Mouse (Mus musculus): Measurements from ENCODE around the gene Cdc123. TPM values are rescaled to one million over a fixed set of nuclear protein-coding genes. Genes with fewer than 3 reads are reported as not detected.

Gene Cdc123
- polyA plus RNA-seq, 1 experiment from 2014 or later, result 207 TPM

DNA sequence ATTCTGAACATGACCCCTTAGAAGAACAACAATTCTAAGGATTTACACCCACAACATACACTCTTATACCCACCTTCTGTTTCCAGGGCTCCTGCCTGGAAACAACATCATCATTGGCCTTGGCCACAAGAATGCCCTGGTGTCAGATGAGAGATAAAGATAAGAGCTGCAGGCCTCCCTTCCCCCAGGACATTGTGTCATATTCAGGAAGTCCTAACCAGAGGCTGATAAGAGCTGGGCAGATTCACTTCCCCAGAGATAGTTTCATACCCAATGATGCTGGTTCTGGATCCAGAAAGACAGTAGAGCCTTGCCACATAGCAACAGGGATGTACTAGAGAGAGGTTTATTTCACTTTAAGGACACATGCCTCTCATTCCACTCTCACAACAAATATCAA is 75.3 kb downstream of the Cdc123 start:
- H3K4me2 ChIP-seq, result no peak overlapping the region
- no peak for ATAC-seq (ENCODE audit: insufficient number of reproducible peaks, low FRiP score)
- no peak overlapping the region for H3K4me3 ChIP-seq
- H3K36me3 ChIP-seq, result no peaks in the 10 kb centered on the region
- no peaks in the 10 kb centered on the region for H3K4me1 ChIP-seq (replicated peaks)
- H3K27ac ChIP-seq (ENCODE audit: poor library complexity, severe bottlenecking), result no peak overlapping the region
- H3K9ac ChIP-seq, result no peak overlapping the region
- H3K27me3 ChIP-seq (replicated peaks), result no peaks in the 10 kb centered on the region
- H3K9me3 ChIP-seq (replicated peaks), result no peaks in the 10 kb centered on the region

DNA sequence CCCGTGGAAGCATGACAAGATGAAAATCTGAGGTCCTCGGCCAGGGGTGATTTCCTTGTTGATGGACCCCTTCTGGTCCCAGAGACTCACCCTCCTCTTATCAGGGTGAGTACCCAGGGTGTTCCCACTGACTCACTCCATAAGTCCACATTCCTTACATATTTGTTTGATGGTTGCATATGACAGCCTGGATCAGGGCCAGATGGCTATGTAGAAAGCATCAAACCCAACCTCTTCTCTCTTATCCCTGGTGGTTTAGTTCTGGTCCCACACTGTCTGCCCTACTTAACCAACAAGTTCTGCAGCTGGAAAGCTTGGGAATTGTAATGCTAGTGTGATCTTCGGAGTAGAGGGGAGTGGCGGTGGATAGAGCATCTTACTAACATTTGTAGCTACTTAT is 76.0 kb downstream of the Cdc123 start:
- Histone ChIP-seq H3K27me3 (replicated peaks) (no peaks in the 10 kb centered on the region), H3K27ac (ENCODE audit: poor library complexity, severe bottlenecking) (no peak overlapping the region), H3K4me2 (no peak overlapping the region), H3K4me3 (no peak overlapping the region), H3K9me3 (replicated peaks) (no peaks in the 10 kb centered on the region), H3K4me1 (replicated peaks) (no peaks in the 10 kb centered on the region), H3K36me3 (no peaks in the 10 kb centered on the region), H3K9ac (no peak overlapping the region)
- ATAC-seq (ENCODE audit: insufficient number of reproducible peaks, low FRiP score), result no peak
- 72% methylated on average over 4 of the region's 4 CpGs for WGBS

DNA sequence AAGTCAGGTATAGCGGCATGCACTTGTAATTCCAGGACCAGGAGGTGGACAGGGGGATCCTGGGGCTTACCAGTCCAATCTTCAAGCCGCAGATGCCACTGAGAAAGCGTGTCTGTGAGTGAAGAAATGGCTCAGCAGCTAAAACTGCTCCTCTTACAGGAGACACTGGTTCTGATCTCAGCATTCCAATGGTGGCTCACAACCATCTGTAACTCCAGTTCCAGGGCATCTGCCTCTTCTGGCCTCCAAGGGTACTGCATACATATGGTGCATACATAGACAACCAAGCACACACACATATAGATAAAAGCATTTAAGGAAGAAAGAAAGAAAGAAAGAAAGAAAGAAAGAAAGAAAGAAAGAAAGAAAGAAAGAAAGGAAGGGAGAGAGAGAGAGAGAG is 82.9 kb downstream of the Cdc123 start:
- H3K4me3 ChIP-seq, result no peak overlapping the region
- no peak overlapping the region for H3K27ac ChIP-seq (ENCODE audit: poor library complexity, severe bottlenecking)
- H3K36me3 ChIP-seq, result no peaks in the 10 kb centered on the region
- H3K9me3 ChIP-seq (replicated peaks), result no peaks in the 10 kb centered on the region
- H3K9ac ChIP-seq, result no peak overlapping the region
- no peaks in the 10 kb centered on the region for H3K4me1 ChIP-seq (replicated peaks)
- ATAC-seq (ENCODE audit: insufficient number of reproducible peaks, low FRiP score), result no peak
- H3K27me3 ChIP-seq (replicated peaks), result no peaks in the 10 kb centered on the region
- no peak overlapping the region for H3K4me2 ChIP-seq
- WGBS, result 94% methylated on average over 3 of the region's 3 CpGs

DNA sequence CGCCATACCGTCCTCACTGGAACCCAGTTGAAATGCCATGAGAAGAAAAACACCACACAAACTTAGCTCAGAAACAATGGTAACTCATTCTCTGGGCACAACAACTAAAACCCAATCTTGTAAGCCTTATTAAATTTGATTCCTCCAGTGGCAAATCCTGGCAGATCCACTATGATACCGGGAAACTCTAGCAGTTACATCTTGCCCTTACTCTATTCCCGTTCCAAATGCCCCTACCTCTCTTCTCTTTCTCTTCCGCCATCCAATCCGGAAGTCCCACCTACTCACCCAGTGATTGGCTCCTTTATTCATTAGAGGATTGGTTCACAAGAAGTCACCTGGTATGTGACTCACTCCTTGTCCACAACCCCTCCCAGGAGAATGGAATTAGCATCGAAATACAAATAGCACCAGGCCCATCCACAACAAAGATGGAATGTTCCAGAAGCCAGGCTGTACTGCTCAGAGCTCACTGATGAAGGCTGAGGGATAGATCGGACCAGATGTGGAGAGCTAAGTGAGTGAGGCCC is 84.4 kb downstream of the Cdc123 start:
- H3K36me3 ChIP-seq, result no peaks in the 10 kb centered on the region
- H3K4me2 ChIP-seq, result no peak overlapping the region
- H3K4me3 ChIP-seq, result no peak overlapping the region
- no peak overlapping the region for H3K27ac ChIP-seq (ENCODE audit: poor library complexity, severe bottlenecking)
- no peak overlapping the region for H3K9ac ChIP-seq
- H3K9me3 ChIP-seq (replicated peaks), result no peaks in the 10 kb centered on the region
- ATAC-seq (ENCODE audit: insufficient number of reproducible peaks, low FRiP score), result no peak
- no peaks in the 10 kb centered on the region for H3K4me1 ChIP-seq (replicated peaks)
- WGBS, result 87% methylated on average over 8 of the region's 8 CpGs
- H3K27me3 ChIP-seq (replicated peaks), result no peaks in the 10 kb centered on the region

DNA sequence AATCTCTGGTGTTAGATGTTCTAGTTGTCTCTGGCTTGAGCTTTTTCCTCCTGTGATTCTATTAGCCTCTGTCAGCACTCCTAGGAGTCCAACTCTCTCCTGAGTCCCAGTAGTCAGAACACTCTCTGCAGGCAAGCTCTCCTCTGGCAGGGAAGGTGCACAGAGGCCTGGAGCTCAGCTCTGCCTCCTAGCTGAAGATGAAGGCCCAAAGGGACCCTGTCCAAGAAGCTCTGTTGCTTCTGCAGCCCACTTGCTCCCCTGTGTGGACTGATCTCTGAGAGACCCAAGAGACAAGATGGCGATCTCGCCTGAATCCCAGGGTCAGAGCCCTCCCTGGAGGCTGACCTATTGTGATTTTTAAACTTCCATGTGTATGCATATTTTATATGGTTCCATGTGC is 86.4 kb downstream of the Cdc123 start:
- 82% methylated on average over 2 of the region's 2 CpGs for WGBS
- Histone ChIP-seq H3K4me2 (no peak overlapping the region), H3K27me3 (replicated peaks) (no peaks in the 10 kb centered on the region)

DNA sequence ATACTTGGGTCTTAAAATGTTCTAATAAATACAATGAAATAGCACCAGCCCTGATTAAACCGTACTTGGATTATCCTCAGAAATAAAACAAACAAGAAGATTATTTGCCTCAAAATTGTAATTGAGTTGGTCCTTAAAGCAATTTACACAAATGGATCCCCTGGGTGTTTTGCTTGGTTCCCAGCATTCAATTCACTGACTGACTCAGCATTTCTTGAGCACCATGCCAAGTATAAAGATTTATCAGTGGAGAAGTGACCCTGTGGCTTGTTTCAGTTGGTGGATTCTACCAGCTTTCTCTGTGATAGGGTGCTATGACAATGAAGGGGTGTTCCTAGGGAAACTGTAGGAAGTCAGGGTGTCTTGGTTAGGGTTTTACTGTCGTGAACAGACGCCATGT is 94.1 kb downstream of the Cdc123 start:
- Histone ChIP-seq H3K4me3 (no peak overlapping the region), H3K9me3 (replicated peaks) (no peaks in the 10 kb centered on the region), H3K27me3 (replicated peaks) (no peaks in the 10 kb centered on the region), H3K9ac (no peak overlapping the region), H3K4me2 (no peak overlapping the region), H3K27ac (ENCODE audit: poor library complexity, severe bottlenecking) (no peak overlapping the region), H3K36me3 (no peaks in the 10 kb centered on the region), H3K4me1 (replicated peaks) (no peaks in the 10 kb centered on the region)
- 78% methylated on average over 3 of the region's 3 CpGs for WGBS
- no peak for ATAC-seq (ENCODE audit: insufficient number of reproducible peaks, low FRiP score)

More for the DNA sequence above, 86.4 kb downstream of the Cdc123 start:
- H3K9me3 ChIP-seq (replicated peaks), result no peaks in the 10 kb centered on the region
- no peak overlapping the region for H3K27ac ChIP-seq (ENCODE audit: poor library complexity, severe bottlenecking)
- H3K36me3 ChIP-seq, result no peaks in the 10 kb centered on the region
- H3K4me1 ChIP-seq (replicated peaks), result no peaks in the 10 kb centered on the region
- ATAC-seq (ENCODE audit: insufficient number of reproducible peaks, low FRiP score), result no peak
- no peak overlapping the region for H3K4me3 ChIP-seq
- H3K9ac ChIP-seq, result no peak overlapping the region

DNA sequence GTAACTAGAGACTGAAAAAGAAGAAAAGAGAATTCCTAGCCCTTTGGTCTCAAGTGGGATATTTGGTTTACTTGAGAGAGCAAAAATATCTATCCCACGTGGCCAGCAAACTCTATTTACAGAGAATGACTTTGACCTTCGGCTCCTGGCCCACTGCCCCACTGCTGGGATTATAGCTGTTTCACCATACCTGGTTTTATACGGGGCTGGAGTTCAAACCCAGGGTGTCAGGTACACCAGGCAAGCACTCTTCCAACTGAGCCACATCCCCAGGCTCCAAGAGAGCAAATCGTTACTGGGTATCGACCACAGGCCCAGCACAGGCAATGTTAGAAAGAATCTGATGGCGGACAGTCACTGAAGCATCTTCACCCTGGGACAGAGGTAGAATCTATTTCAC is 95.8 kb downstream of the Cdc123 start:
- WGBS, result 68% methylated on average over 6 of the region's 6 CpGs
- no peak overlapping the region for H3K4me2 ChIP-seq
- no peak overlapping the region for H3K4me3 ChIP-seq
- H3K4me1 ChIP-seq (replicated peaks), result no peaks in the 10 kb centered on the region
- H3K27ac ChIP-seq (ENCODE audit: poor library complexity, severe bottlenecking), result no peak overlapping the region
- no peaks in the 10 kb centered on the region for H3K27me3 ChIP-seq (replicated peaks)
- no peak overlapping the region for H3K9ac ChIP-seq
- no peaks in the 10 kb centered on the region for H3K36me3 ChIP-seq
- H3K9me3 ChIP-seq (replicated peaks), result no peaks in the 10 kb centered on the region
- no peak for ATAC-seq (ENCODE audit: insufficient number of reproducible peaks, low FRiP score)

DNA sequence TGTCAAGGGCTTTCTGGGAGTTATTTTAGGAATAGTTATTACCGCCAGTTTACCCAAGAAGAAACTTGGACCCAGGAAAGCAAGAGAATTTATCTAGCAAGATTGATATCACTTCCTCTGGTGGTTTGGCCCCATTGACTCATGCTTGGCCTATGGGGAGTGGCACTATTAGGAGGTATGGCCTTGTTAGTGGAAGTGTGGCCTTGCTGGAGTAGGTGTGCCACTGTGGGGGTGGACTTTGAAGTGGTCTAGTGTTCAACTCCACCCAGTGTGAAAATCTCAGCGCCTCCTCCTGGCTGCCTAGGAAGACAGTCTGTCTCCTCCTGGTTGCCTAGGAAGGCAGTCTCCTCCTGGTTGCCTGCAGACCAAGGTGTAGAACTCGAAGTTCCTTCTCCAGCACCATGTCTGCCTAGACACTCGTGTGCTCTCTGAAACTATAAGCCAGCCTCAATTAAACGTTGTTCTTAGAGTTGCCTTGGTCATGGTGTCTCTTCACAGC is 97.4 kb downstream of the Cdc123 start:
- Histone ChIP-seq H3K27ac (ENCODE audit: poor library complexity, severe bottlenecking) (no peak overlapping the region), H3K4me1 (replicated peaks) (no peaks in the 10 kb centered on the region), H3K36me3 (no peaks in the 10 kb centered on the region), H3K4me2 (no peak overlapping the region), H3K9ac (no peak overlapping the region), H3K9me3 (replicated peaks) (no peaks in the 10 kb centered on the region), H3K27me3 (replicated peaks) (no peaks in the 10 kb centered on the region), H3K4me3 (no peak overlapping the region)
- WGBS, result 71% methylated on average over 5 of the region's 5 CpGs
- ATAC-seq (ENCODE audit: insufficient number of reproducible peaks, low FRiP score), result no peak

DNA sequence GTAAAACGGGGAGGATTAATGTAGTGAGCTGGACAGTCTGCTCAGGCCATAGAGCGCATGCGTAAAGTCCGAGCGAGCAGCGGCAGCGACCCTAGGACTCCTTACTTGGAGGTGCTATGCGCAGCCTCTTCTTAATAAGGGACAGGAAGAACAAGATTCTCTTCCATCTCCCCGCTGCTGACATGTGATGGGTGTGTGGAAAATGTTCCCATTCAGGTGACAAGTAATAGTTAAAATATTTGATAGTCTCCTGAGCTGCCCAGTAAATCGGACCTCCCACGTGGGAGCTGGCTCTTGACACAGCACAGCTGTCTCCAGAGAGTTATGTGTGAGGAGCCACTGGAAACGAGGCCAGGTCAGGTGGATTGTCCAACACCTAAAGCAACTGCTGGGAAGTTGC is 98.4 kb downstream of the Cdc123 start:
- Histone ChIP-seq H3K4me1 (replicated peaks) (no peaks in the 10 kb centered on the region), H3K27ac (ENCODE audit: poor library complexity, severe bottlenecking) (no peak overlapping the region), H3K4me2 (no peak overlapping the region), H3K36me3 (no peaks in the 10 kb centered on the region), H3K4me3 (no peak overlapping the region), H3K9me3 (replicated peaks) (no peaks in the 10 kb centered on the region), H3K27me3 (replicated peaks) (no peaks in the 10 kb centered on the region), H3K9ac (no peak overlapping the region)
- WGBS, result 67% methylated on average over 12 of the region's 12 CpGs
- no peak for ATAC-seq (ENCODE audit: insufficient number of reproducible peaks, low FRiP score)

Other genes with a start within 250 kb of the Cdc123 start
- gene Camk1d, start 130.6 kb downstream of the Cdc123 start, polyA plus RNA-seq (2016; fragmentation: Nextera tagmentation; extraction: Ambion mirVana), result 2.2 and 3.1 TPM in 2 replicates
- 70.6 and 75.3 TPM in 2 replicates for gene Nudt5, start 145 bp downstream of the Cdc123 start, polyA plus RNA-seq (2016; fragmentation: Nextera tagmentation; extraction: Ambion mirVana)
- 0.98 and 1.1 TPM in 2 replicates for gene Gm13199, start 17.8 kb upstream of the Cdc123 start, polyA plus RNA-seq (2016; fragmentation: Nextera tagmentation; extraction: Ambion mirVana)
- gene Sec61a2, start 50.3 kb upstream of the Cdc123 start, polyA plus RNA-seq (2016; fragmentation: Nextera tagmentation; extraction: Ambion mirVana), result 54.9 and 55.4 TPM in 2 replicates
- gene Dhtkd1, start 97.6 kb upstream of the Cdc123 start, polyA plus RNA-seq (2016; fragmentation: Nextera tagmentation; extraction: Ambion mirVana), result 2.0 and 2.1 TPM in 2 replicates
- 7.3 and 8.2 TPM in 2 replicates for gene Upf2, start 106.3 kb upstream of the Cdc123 start, polyA plus RNA-seq (2016; fragmentation: Nextera tagmentation; extraction: Ambion mirVana)

All from heart, embryonic 12.5 days (tissue).